Mouse (Mus musculus) liver, postnatal 0 days (tissue): ENCODE results near the gene Usp39. TPM values are rescaled to one million over a fixed set of nuclear protein-coding genes. Genes with fewer than 3 reads are reported as not detected.

Source experiments
- ATAC-seq: fragments of 200-750 bp; cut with Nextera tagmentation; 2 replicates; pipeline ENCODE4 v1.8.0; 2017; ENCODE audit warnings: mild to moderate bottlenecking, moderate library complexity
- DNase-seq: peaks from one replicate; pipeline ENCODE4 v3.0.0-alpha.2; 2016
- H3K27ac ChIP-seq: fragments of 300-500 bp; sonication (generic); 2 replicates; pipeline ENCODE4 v1.5.1; 2014; ENCODE audit warnings: antibody characterized with exemption, moderate library complexity, mild to moderate bottlenecking, low read depth
- H3K27me3 ChIP-seq: fragments of 300-500 bp; sonication (generic); 2 replicates; pipeline ENCODE4 v1.6.1; 2014; ENCODE audit warnings: low read length, control low read depth, mixed read lengths; ENCODE audit not compliant: insufficient read depth
- H3K36me3 ChIP-seq: fragments of 300-500 bp; sonication (generic); replicated peaks from 2 replicates; pipeline ENCODE4 v1.6.1; 2014; ENCODE audit warnings: mild to moderate bottlenecking, control low read depth, low read length, moderate library complexity, mixed read lengths; ENCODE audit not compliant: insufficient read depth
- H3K4me1 ChIP-seq: fragments of 300-500 bp; sonication (generic); 2 replicates; pipeline ENCODE4 v1.6.1; 2014; ENCODE audit warnings: antibody characterized with exemption, mild to moderate bottlenecking, control low read depth; ENCODE audit not compliant: insufficient read depth
- H3K4me2 ChIP-seq: fragments of 300-500 bp; sonication (generic); 2 replicates; pipeline ENCODE4 v1.6.1; 2014; ENCODE audit warnings: low read depth, mild to moderate bottlenecking, low read length, moderate library complexity, mixed read lengths
- H3K4me3 ChIP-seq: fragments of 300-500 bp; sonication (generic); 2 replicates; pipeline ENCODE4 v1.5.1; 2014; ENCODE audit warnings: low read depth, low read length
- H3K9ac ChIP-seq: fragments of 300-500 bp; sonication (generic); replicated peaks from 2 replicates; pipeline ENCODE4 v1.6.1; 2014; ENCODE audit warnings: mild to moderate bottlenecking, moderate library complexity
- H3K9me3 ChIP-seq: fragments of 300-500 bp; sonication (generic); 2 replicates; pipeline ENCODE4 v1.6.1; 2016; ENCODE audit warnings: mild to moderate bottlenecking, control low read depth, low read length, mixed read lengths
- CTCF ChIP-seq: sonication (generic); IDR thresholded peaks from 2 replicates; pipeline ENCODE4 v1.5.1; 2016; ENCODE audit warnings: antibody characterized with exemption, low read depth
- EP300 ChIP-seq: IDR thresholded peaks from 2 replicates; pipeline ENCODE4 v1.6.1; 2016; ENCODE audit warnings: antibody characterized with exemption, low read depth, mild to moderate bottlenecking
- WGBS: fragments of 180-500 bp; shearing (Covaris S2); extraction: QIAGEN DNeasy Blood & Tissue Kit; methylation state at CpG from one replicate; pipeline ENCODE4 v1.1.7; 2014; ENCODE audit not compliant: insufficient replicate concordance; 5-methylcytosine and 5-hydroxymethylcytosine counted together
- polyA plus RNA-seq: library from polyadenylated mRNA; unstranded; fragments of >200 nt; fragmentation: Nextera tagmentation; extraction: Ambion mirVana; gene quantifications from 2 replicates; pipeline ENCODE4 v1.2.1, GENCODE M21; 2015

Usp39 gene
- polyA plus RNA-seq, 1 experiment from 2014 or later, result 21.7 TPM

- H3K9me3 ChIP-seq, result no peaks in the 10 kb centered on the region
- H3K36me3 ChIP-seq, result no peaks in the 10 kb centered on the region
- H3K27me3 ChIP-seq, result no peaks in the 10 kb centered on the region
- no peak overlapping the region for H3K4me3 ChIP-seq
- WGBS, result 81% methylated on average over 5 of the region's 5 CpGs
- peak overlapping the region; percentile 98 for H3K27ac ChIP-seq
- H3K9ac ChIP-seq, result no peak overlapping the region
- H3K4me1 ChIP-seq, result peaks cover 41% of the 10 kb centered on the region
- H3K4me2 ChIP-seq, result no peak overlapping the region
- TF ChIP-seq EP300 (no peak), CTCF (no peak)
- ATAC-seq (no peak), DNase-seq (no peak)
Observed at GRCm38 (mm10) chr6:72270258-72270657, 74.7 kb downstream of the Usp39 start.

Other genes with a start within 250 kb of the Usp39 start
- 175 and 212 TPM in 2 replicates for gene St3gal5, start 247.6 kb downstream of the Usp39 start, polyA plus RNA-seq
- gene Atoh8, start 109.6 kb downstream of the Usp39 start, polyA plus RNA-seq, result 0.96 and 1.3 TPM in 2 replicates
- gene Sftpb, start 40.6 kb downstream of the Usp39 start, polyA plus RNA-seq, result 0.16 and 0.20 TPM in 2 replicates
- gene 0610030E20Rik, start 2.1 kb upstream of the Usp39 start, polyA plus RNA-seq, result 13.0 and 13.3 TPM in 2 replicates
- gene Tmem150a, start 10.3 kb upstream of the Usp39 start, polyA plus RNA-seq, result 92.3 and 113 TPM in 2 replicates
- 61.0 and 63.2 TPM in 2 replicates for gene Rnf181, start 21.8 kb upstream of the Usp39 start, polyA plus RNA-seq
- 50.8 and 53.1 TPM in 2 replicates for gene Vamp5, start 35.3 kb upstream of the Usp39 start, polyA plus RNA-seq
- 263 and 277 TPM in 2 replicates for gene Vamp8, start 45.5 kb upstream of the Usp39 start, polyA plus RNA-seq
- gene Ggcx, start 69.1 kb upstream of the Usp39 start, polyA plus RNA-seq, result 16.2 and 20.7 TPM in 2 replicates
- 111 and 138 TPM in 2 replicates for gene Mat2a, start 94.4 kb upstream of the Usp39 start, polyA plus RNA-seq
- not detected in 2 replicates for gene Sh2d6, start 176.5 kb upstream of the Usp39 start, polyA plus RNA-seq
- 20.0 and 22.8 TPM in 2 replicates for gene Capg, start 199.2 kb upstream of the Usp39 start, polyA plus RNA-seq